Mouse (Mus musculus) myocyte (in vitro differentiated cells): ENCODE results near the gene Fcho1.

Source experiments
- POLR2A ChIP-seq: IDR thresholded peaks from one replicate; pipeline ENCODE4 v1.6.1; 2011; ENCODE audit warnings: low read depth, mild to moderate bottlenecking, control low read depth, moderate library complexity; ENCODE audit not compliant: insufficient read length
- REST ChIP-seq: IDR thresholded peaks from one replicate; pipeline ENCODE4 v1.6.1; 2011; ENCODE audit warnings: mild to moderate bottlenecking, control low read depth, moderate library complexity; ENCODE audit not compliant: insufficient read depth, insufficient read length

- TF ChIP-seq REST (no peak), POLR2A (no peak)
Measured at GRCm38 (mm10) chr8:71741687-71742114, 16.2 kb upstream of the Fcho1 start.
